Mouse (Mus musculus): ENCODE measurements around the gene Unc93a2. TPM values are rescaled to one million over a fixed set of nuclear protein-coding genes. Genes with fewer than 3 reads are reported as not detected.

Gene Unc93a2
- polyA plus RNA-seq, 1 experiment from 2014 or later: 0.14 TPM

Other genes starting within 250 kb of the Unc93a2 start
- gene Rps6ka2, start 215.3 kb downstream of the Unc93a2 start, polyA plus RNA-seq (2015; fragmentation: Nextera tagmentation; extraction: Ambion mirVana): 6.7 and 7.5 TPM in 2 replicates
- gene Tcp10a, start 60.8 kb downstream of the Unc93a2 start, polyA plus RNA-seq (2015; fragmentation: Nextera tagmentation; extraction: Ambion mirVana): not detected in 2 replicates
- not detected in 2 replicates for gene Ttll2, start 32.8 kb downstream of the Unc93a2 start, polyA plus RNA-seq (2015; fragmentation: Nextera tagmentation; extraction: Ambion mirVana)
- not detected in 2 replicates for gene Gm49630, start 13.5 kb downstream of the Unc93a2 start, polyA plus RNA-seq (2015; fragmentation: Nextera tagmentation; extraction: Ambion mirVana)

All from limb, embryonic 15.5 days (tissue).